Mouse (Mus musculus): ENCODE measurements at regions not wholly inside any gene's neighbourhood (a gene's known extent, or its start where the extent isn't known, plus 50 kb on each side); places are given as distances from the start of the nearest gene placed in this dataset.

- TF ChIP-seq ZMIZ1 (IDR thresholded peaks at IDR 0.05; ENCODE audit: low read depth, low read length): no peak
- no peak for TF ChIP-seq MEF2A (IDR thresholded peaks at IDR 0.05; ENCODE audit: borderline replicate concordance, low read depth, low read length)
- in situ Hi-C loops (cut with MboI; ENCODE audit: low pct_ligation_motif_present, low pct_unique_long_range_greater_than_20kb, low sequenced_read_pairs) (no loop called here), dilution Hi-C loops (cut with MboI; ENCODE audit: extremely low pct_ligation_motif_present, extremely low pct_unique_long_range_greater_than_20kb, low sequenced_read_pairs) (no loop called here)
- Histone ChIP-seq H3K27me3 (replicated peaks) (peaks cover 31% of the 10 kb centered on the region), H3K4me1 (ENCODE audit: control insufficient read depth in 1 of 2, insufficient read depth in 2 of 2) (peaks cover 6 to 14% of the 10 kb centered on the region in 2 experiments), H3K9me3 (replicated peaks; ENCODE audit: low read length) (peaks cover 8% of the 10 kb centered on the region), H3K9ac (ENCODE audit: insufficient read depth, low read depth) (no peak overlapping the region), H3K4me3 (replicated peaks in 1 of 3; ENCODE audit: low read depth in 2 of 3, low read length in 2 of 3, poor library complexity in 1 of 3) (no peak overlapping the region), H3K4me2 (ENCODE audit: insufficient read depth, low read depth, poor library complexity, severe bottlenecking) (no peak overlapping the region), H3K36me3 (replicated peaks in 1 of 2; ENCODE audit: control insufficient read depth in 1 of 2, insufficient read depth in 1 of 2, low read length in 1 of 2) (no peaks in the 10 kb centered on the region), H3K79me2 (replicated peaks; ENCODE audit: control insufficient read depth, extremely low read depth, insufficient read depth, poor library complexity, severe bottlenecking) (no peaks in the 10 kb centered on the region), H3K27ac (ENCODE audit: insufficient read depth, low read depth) (no peak overlapping the region)
- DNase-seq (ENCODE audit: extremely low read depth): no peak
Observed at GRCm38 (mm10) chr13:56362238-56362637, 64.2 kb upstream of the Gm3045 start.

GRCm38 (mm10) chr13:56362646-56363045 is 63.7 kb upstream of the Gm3045 start:
- peak; percentile 19 for DNase-seq (ENCODE audit: extremely low read depth)
- Histone ChIP-seq H3K4me3 (replicated peaks in 1 of 3; ENCODE audit: low read depth in 2 of 3, low read length in 2 of 3, poor library complexity in 1 of 3) (no peak overlapping the region), H3K79me2 (replicated peaks; ENCODE audit: control insufficient read depth, extremely low read depth, insufficient read depth, poor library complexity, severe bottlenecking) (no peaks in the 10 kb centered on the region), H3K27ac (ENCODE audit: insufficient read depth, low read depth) (no peak overlapping the region), H3K27me3 (replicated peaks) (peaks cover 30% of the 10 kb centered on the region), H3K4me2 (ENCODE audit: insufficient read depth, low read depth, poor library complexity, severe bottlenecking) (no peak overlapping the region), H3K9me3 (replicated peaks; ENCODE audit: low read length) (peaks cover 8% of the 10 kb centered on the region), H3K4me1 (ENCODE audit: control insufficient read depth in 1 of 2, insufficient read depth in 2 of 2) (peaks cover 10 to 18% of the 10 kb centered on the region in 2 experiments), H3K9ac (ENCODE audit: insufficient read depth, low read depth) (no peak overlapping the region), H3K36me3 (replicated peaks in 1 of 2; ENCODE audit: control insufficient read depth in 1 of 2, insufficient read depth in 1 of 2, low read length in 1 of 2) (no peaks in the 10 kb centered on the region)
- dilution Hi-C loops (cut with MboI; ENCODE audit: extremely low pct_ligation_motif_present, extremely low pct_unique_long_range_greater_than_20kb, low sequenced_read_pairs): no loop called here
- in situ Hi-C loops (cut with MboI; ENCODE audit: low pct_ligation_motif_present, low pct_unique_long_range_greater_than_20kb, low sequenced_read_pairs): no loop called here
- TF ChIP-seq SIN3A (IDR thresholded peaks at IDR 0.05; ENCODE audit: low read length): no peak
- TF ChIP-seq ELF1 (IDR thresholded peaks at IDR 0.05; ENCODE audit: low read depth, low read length): no peak
- TF ChIP-seq EP300 (IDR thresholded peaks at IDR 0.05; ENCODE audit: low read length): no peak

DNA sequence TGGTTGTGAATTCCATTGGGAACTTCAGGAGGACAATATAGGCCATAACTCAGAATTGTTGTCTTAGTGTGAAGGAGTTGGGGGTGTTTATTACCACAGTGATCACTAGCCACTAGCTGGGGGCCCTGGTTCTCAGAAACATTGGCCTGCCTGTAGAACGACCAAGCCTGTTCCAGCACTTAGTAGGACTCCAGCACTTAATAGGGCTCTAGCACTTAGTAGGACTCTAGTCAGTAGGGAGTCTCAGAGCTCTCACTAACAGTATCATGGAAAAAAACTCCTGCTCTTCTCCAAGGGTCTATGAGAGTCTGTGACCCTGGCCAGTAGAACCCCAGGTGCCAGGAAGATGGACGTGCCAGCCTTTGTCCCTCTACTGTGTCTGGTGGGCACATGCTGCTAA is 56.8 kb upstream of the Gm3045 start:
- H3K9ac ChIP-seq (ENCODE audit: insufficient read depth, low read depth): no peak overlapping the region
- H3K36me3 ChIP-seq (replicated peaks in 1 of 2; ENCODE audit: control insufficient read depth in 1 of 2, insufficient read depth in 1 of 2, low read length in 1 of 2): no peaks in the 10 kb centered on the region
- H3K4me2 ChIP-seq (ENCODE audit: insufficient read depth, low read depth, poor library complexity, severe bottlenecking): no peak overlapping the region
- peaks cover 10% of the 10 kb centered on the region for H3K9me3 ChIP-seq (replicated peaks; ENCODE audit: low read length)
- H3K4me3 ChIP-seq (replicated peaks in 1 of 3; ENCODE audit: low read depth in 2 of 3, low read length in 2 of 3, poor library complexity in 1 of 3): no peak overlapping the region
- peaks cover 16 to 34% of the 10 kb centered on the region in 2 experiments for H3K4me1 ChIP-seq (ENCODE audit: control insufficient read depth in 1 of 2, insufficient read depth in 2 of 2)
- H3K27ac ChIP-seq (ENCODE audit: insufficient read depth, low read depth): no peak overlapping the region
- H3K79me2 ChIP-seq (replicated peaks; ENCODE audit: control insufficient read depth, extremely low read depth, insufficient read depth, poor library complexity, severe bottlenecking): no peaks in the 10 kb centered on the region
- no peak for TF ChIP-seq USF1 (IDR thresholded peaks at IDR 0.05; ENCODE audit: low read depth, low read length)
- TF ChIP-seq E2F4 (IDR thresholded peaks at IDR 0.05; ENCODE audit: insufficient replicate concordance, low read depth, low read length): no peak
- no peak for TF ChIP-seq ZNF384 (IDR thresholded peaks at IDR 0.05; ENCODE audit: low read depth, low read length)
- TF ChIP-seq GABPA (IDR thresholded peaks at IDR 0.05; ENCODE audit: insufficient replicate concordance, low read depth, low read length): no peak
- no peak for TF ChIP-seq CHD1 (IDR thresholded peaks at IDR 0.05; ENCODE audit: low read depth, low read length)
- no peak for TF ChIP-seq RAD21 (IDR thresholded peaks at IDR 0.05; ENCODE audit: low read depth, low read length)
- peak; percentile 70 for TF ChIP-seq ZKSCAN1 (IDR thresholded peaks at IDR 0.05; ENCODE audit: borderline replicate concordance, low read depth, low read length)
- TF ChIP-seq PAX5 (IDR thresholded peaks at IDR 0.05; ENCODE audit: low read length): no peak
- DNase-seq (ENCODE audit: extremely low read depth): no peak
- dilution Hi-C loops (cut with MboI; ENCODE audit: extremely low pct_ligation_motif_present, extremely low pct_unique_long_range_greater_than_20kb, low sequenced_read_pairs) (no loop called here), in situ Hi-C loops (cut with MboI; ENCODE audit: low pct_ligation_motif_present, low pct_unique_long_range_greater_than_20kb, low sequenced_read_pairs) (no loop called here)
- H3K27me3 ChIP-seq (replicated peaks): peaks cover 22% of the 10 kb centered on the region
